Mouse (Mus musculus) small intestine, adult 2 months (tissue): ENCODE results near the gene Hoxc6. TPM values are rescaled to one million over a fixed set of nuclear protein-coding genes. Genes with fewer than 3 reads are reported as not detected.

Source experiments
- H3K27ac ChIP-seq: fragments of 200-500 bp; 2 replicates; pipeline ENCODE4 v1.5.1; 2012; ENCODE audit warnings: low read depth, low read length, control low read depth, inconsistent platforms; ENCODE audit not compliant: insufficient read depth
- H3K27me3 ChIP-seq: fragments of 200-500 bp; 2 replicates; pipeline ENCODE4 v1.6.1; 2012; ENCODE audit warnings: mild to moderate bottlenecking, moderate library complexity, low read length, inconsistent platforms; ENCODE audit not compliant: control insufficient read depth, insufficient read depth
- H3K36me3 ChIP-seq: fragments of 200-500 bp; 2 replicates; pipeline ENCODE4 v1.6.1; 2012; ENCODE audit warnings: mild to moderate bottlenecking, low read length, control low read depth, inconsistent platforms; ENCODE audit not compliant: control insufficient read depth, insufficient read depth
- H3K4me1 ChIP-seq: fragments of 200-500 bp; 2 replicates; pipeline ENCODE4 v1.6.1; 2012; ENCODE audit warnings: low read length, inconsistent platforms, mixed read lengths; ENCODE audit not compliant: control insufficient read depth, insufficient read depth, insufficient read length
- H3K4me3 ChIP-seq: fragments of 200-500 bp; 2 replicates; pipeline ENCODE4 v1.5.1; 2012; ENCODE audit warnings: low read depth, mild to moderate bottlenecking, control low read depth, inconsistent platforms, low read length, moderate library complexity
- CTCF ChIP-seq: fragments of 200-500 bp; IDR thresholded peaks from 2 replicates; pipeline ENCODE4 v1.5.1; 2012; ENCODE audit warnings: low read depth, mild to moderate bottlenecking, control low read depth, inconsistent platforms, low read length, moderate library complexity, mixed read lengths; ENCODE audit not compliant: insufficient replicate concordance, insufficient read length; ENCODE audit errors: extremely low read depth
- POLR2A ChIP-seq: fragments of 200-500 bp; IDR thresholded peaks from 2 replicates; pipeline ENCODE4 v1.6.1; 2012; ENCODE audit warnings: low read depth, mild to moderate bottlenecking, control low read depth, inconsistent platforms, low read length, moderate library complexity
- WGBS: fragments of 180-500 bp; shearing (Covaris S2); methylation state at CpG from one replicate; pipeline ENCODE4 v1.1.7; 2018; 5-methylcytosine and 5-hydroxymethylcytosine counted together
- polyA plus RNA-seq: library from polyadenylated mRNA; depleted of rRNA; stranded (reverse); fragments of >200 nt; gene quantifications from 2 replicates; pipeline ENCODE4 v1.2.3, GENCODE M21; 2012

The Hoxc6 gene
- polyA plus RNA-seq, 1 experiment: 5.0 TPM

- Histone ChIP-seq H3K4me3 (peak overlapping the region; percentile 35), H3K27me3 (peaks cover 85% of the 10 kb centered on the region), H3K4me1 (peaks cover 3% of the 10 kb centered on the region), H3K27ac (no peak overlapping the region), H3K36me3 (no peaks in the 10 kb centered on the region)
- no peak for TF ChIP-seq CTCF
- no peak for TF ChIP-seq POLR2A
- 3% methylated on average over 28 of the region's 28 CpGs for WGBS
Observed at GRCm38 (mm10) chr15:102963671-102964640, 34.1 kb upstream of the Hoxc6 start.

- WGBS: 10% methylated on average over 26 of the region's 26 CpGs
- H3K27ac ChIP-seq: no peak overlapping the region
- peaks cover 3% of the 10 kb centered on the region for H3K4me1 ChIP-seq
- H3K36me3 ChIP-seq: no peaks in the 10 kb centered on the region
- H3K4me3 ChIP-seq: no peak overlapping the region
- peaks cover 85% of the 10 kb centered on the region for H3K27me3 ChIP-seq
- no peak for TF ChIP-seq POLR2A
- no peak for TF ChIP-seq CTCF
Observed at GRCm38 (mm10) chr15:102965003-102965891, 32.8 kb upstream of the Hoxc6 start.

GRCm38 (mm10) chr15:102965892-102966775, 31.9 kb upstream of the Hoxc6 start:
- Histone ChIP-seq H3K4me3 (no peak overlapping the region), H3K27me3 (peaks cover 86% of the 10 kb centered on the region)

GRCm38 (mm10) chr15:102966776-102967311, 31.2 kb upstream of the Hoxc6 start, which contains the start of gene Hoxc10:
Gene Hoxc10 (plus strand): TSS chr15:102966796.
- Histone ChIP-seq H3K4me1 (peaks cover 3% of the 10 kb centered on the region), H3K4me3 (no peak within 1 kb of the TSS), H3K36me3 (no peaks in the 10 kb centered on the region), H3K27ac (no peak within 1 kb of the TSS), H3K27me3 (peaks cover 85% of the 10 kb centered on the region)
- 7% methylated on average over 27 of the region's 27 CpGs for WGBS
- TF ChIP-seq POLR2A (no peak), CTCF (no peak)

More at GRCm38 (mm10) chr15:102965892-102966775, 31.9 kb upstream of the Hoxc6 start:
- no peak overlapping the region for H3K27ac ChIP-seq
- TF ChIP-seq CTCF: peak; percentile 64
- TF ChIP-seq POLR2A: no peak
- WGBS: 9% methylated on average over 29 of the region's 30 CpGs
- no peaks in the 10 kb centered on the region for H3K36me3 ChIP-seq
- peaks cover 3% of the 10 kb centered on the region for H3K4me1 ChIP-seq

GRCm38 (mm10) chr15:102967312-102967510, 30.8 kb upstream of the Hoxc6 start, which contains the start of gene Hoxc5:
Gene Hoxc5 (plus strand): TSS chr15:102967443.
- H3K4me1 ChIP-seq: peaks cover 3% of the 10 kb centered on the region
- TF ChIP-seq POLR2A (no peak), CTCF (no peak)
- H3K27me3 ChIP-seq: peaks cover 88% of the 10 kb centered on the region

GRCm38 (mm10) chr15:102967511-102968397, 30.3 kb upstream of the Hoxc6 start:
- TF ChIP-seq POLR2A: no peak
- Histone ChIP-seq H3K4me3 (no peak overlapping the region), H3K27me3 (peaks cover 88% of the 10 kb centered on the region), H3K27ac (no peak overlapping the region), H3K4me1 (peaks cover 3% of the 10 kb centered on the region), H3K36me3 (no peaks in the 10 kb centered on the region)
- WGBS: 7% methylated on average over 34 of the region's 34 CpGs

More at GRCm38 (mm10) chr15:102967312-102967510, 30.8 kb upstream of the Hoxc6 start, which contains the start of gene Hoxc5:
- no peaks in the 10 kb centered on the region for H3K36me3 ChIP-seq
- no peak within 1 kb of the TSS for H3K27ac ChIP-seq
- 13% methylated on average over 12 of the region's 12 CpGs for WGBS
- no peak within 1 kb of the TSS for H3K4me3 ChIP-seq
